Mouse (Mus musculus) midbrain, embryonic 14.5 days (tissue): Measurements from ENCODE around the gene Map3k7cl. TPM values are rescaled to one million over a fixed set of nuclear protein-coding genes. Genes with fewer than 3 reads are reported as not detected.
A peak's percentile ranks its signal among the peaks of the same experiment; 100 is the strongest.

Experiments used
- ATAC-seq: fragments of 200-750 bp; cut with Nextera tagmentation; 2 replicates; pipeline ENCODE4 v1.8.0; 2017; ENCODE audit warnings: moderate number of reproducible peaks, moderate library complexity; ENCODE audit not compliant: low FRiP score, low TSS enrichment
- DNase-seq: peaks from one replicate; pipeline ENCODE4 v3.0.0-alpha.2; 2015
- H3K27ac ChIP-seq: fragments of 300-500 bp; sonication (generic); replicated peaks from 2 replicates; pipeline ENCODE4 v1.5.1; 2014; ENCODE audit warnings: mild to moderate bottlenecking, low read depth, low read length, moderate library complexity
- H3K27me3 ChIP-seq: fragments of 300-500 bp; sonication (generic); 2 replicates; pipeline ENCODE4 v1.6.1; 2014; ENCODE audit warnings: low read length, control low read depth, mixed read lengths; ENCODE audit not compliant: control insufficient read depth, insufficient read depth
- H3K36me3 ChIP-seq: fragments of 300-500 bp; sonication (generic); 2 replicates; pipeline ENCODE4 v1.6.1; 2014; ENCODE audit warnings: low read length, control low read depth; ENCODE audit not compliant: control insufficient read depth, insufficient read depth
- H3K4me1 ChIP-seq: fragments of 300-500 bp; sonication (generic); 2 replicates; pipeline ENCODE4 v1.6.1; 2014; ENCODE audit warnings: mild to moderate bottlenecking, antibody characterized with exemption, low read length, control low read depth; ENCODE audit not compliant: control insufficient read depth, insufficient read depth
- H3K4me2 ChIP-seq: fragments of 300-500 bp; sonication (generic); 2 replicates; pipeline ENCODE4 v1.6.1; 2014; ENCODE audit warnings: mild to moderate bottlenecking, low read length, moderate library complexity
- H3K4me3 ChIP-seq: fragments of 300-500 bp; sonication (generic); replicated peaks from 2 replicates; pipeline ENCODE4 v1.5.1; 2014; ENCODE audit warnings: low read depth, low read length
- H3K9ac ChIP-seq: fragments of 300-500 bp; sonication (generic); replicated peaks from 2 replicates; pipeline ENCODE4 v1.6.1; 2014; ENCODE audit warnings: mild to moderate bottlenecking, low read length, moderate library complexity
- H3K9me3 ChIP-seq: fragments of 300-500 bp; sonication (generic); 2 replicates; pipeline ENCODE4 v1.6.1; 2016; ENCODE audit warnings: low read length, control low read depth, mixed read lengths; ENCODE audit not compliant: control insufficient read depth
- WGBS: fragments of 180-500 bp; shearing (Covaris S2); extraction: QIAGEN DNeasy Blood & Tissue Kit; methylation state at CpG from one replicate; pipeline ENCODE4 v1.1.7; 2014; 5-methylcytosine and 5-hydroxymethylcytosine counted together
- polyA plus RNA-seq: library from polyadenylated mRNA; unstranded; fragments of >200 nt; fragmentation: Nextera tagmentation; extraction: Ambion mirVana; gene quantifications from 2 replicates; pipeline ENCODE4 v1.2.1, GENCODE M21; 2014

The Map3k7cl gene
- polyA plus RNA-seq, 1 experiment from 2014 or later = not detected

- H3K4me3 ChIP-seq = no peak overlapping the region
- no peaks in the 10 kb centered on the region for H3K27me3 ChIP-seq
- no peak overlapping the region for H3K4me2 ChIP-seq
- no peak overlapping the region for H3K9ac ChIP-seq
- no peak for DNase-seq
- no peak for ATAC-seq
- H3K4me1 ChIP-seq = no peaks in the 10 kb centered on the region
- no peaks in the 10 kb centered on the region for H3K36me3 ChIP-seq
- no peak overlapping the region for H3K27ac ChIP-seq
- 89% methylated on average over 15 of the region's 15 CpGs for WGBS
- no peaks in the 10 kb centered on the region for H3K9me3 ChIP-seq
These were observed 59.2 kb downstream of the Map3k7cl start for GRCm38 (mm10) chr16:87612218-87612838.

- Histone ChIP-seq H3K36me3 (no peaks in the 10 kb centered on the region), H3K9me3 (no peaks in the 10 kb centered on the region), H3K9ac (no peak overlapping the region), H3K27ac (no peak overlapping the region), H3K4me3 (no peak overlapping the region), H3K4me2 (no peak overlapping the region), H3K27me3 (no peaks in the 10 kb centered on the region), H3K4me1 (no peaks in the 10 kb centered on the region)
- ATAC-seq (peak; percentile 34; the same call in 1 of the 2 replicates), DNase-seq (no peak)
- 89% methylated on average over 6 of the region's 6 CpGs for WGBS
These were observed 64.2 kb downstream of the Map3k7cl start for GRCm38 (mm10) chr16:87617377-87617776.

- H3K4me3 ChIP-seq = no peak overlapping the region
- no peaks in the 10 kb centered on the region for H3K9me3 ChIP-seq
- DNase-seq (no peak), ATAC-seq (no peak)
- H3K9ac ChIP-seq = no peak overlapping the region
- H3K27me3 ChIP-seq = no peaks in the 10 kb centered on the region
- 92% methylated on average over 3 of the region's 3 CpGs for WGBS
- H3K4me2 ChIP-seq = no peak overlapping the region
- no peaks in the 10 kb centered on the region for H3K36me3 ChIP-seq
- no peak overlapping the region for H3K27ac ChIP-seq
- H3K4me1 ChIP-seq = no peaks in the 10 kb centered on the region
These were observed 68.1 kb downstream of the Map3k7cl start for GRCm38 (mm10) chr16:87621246-87621645.

DNA sequence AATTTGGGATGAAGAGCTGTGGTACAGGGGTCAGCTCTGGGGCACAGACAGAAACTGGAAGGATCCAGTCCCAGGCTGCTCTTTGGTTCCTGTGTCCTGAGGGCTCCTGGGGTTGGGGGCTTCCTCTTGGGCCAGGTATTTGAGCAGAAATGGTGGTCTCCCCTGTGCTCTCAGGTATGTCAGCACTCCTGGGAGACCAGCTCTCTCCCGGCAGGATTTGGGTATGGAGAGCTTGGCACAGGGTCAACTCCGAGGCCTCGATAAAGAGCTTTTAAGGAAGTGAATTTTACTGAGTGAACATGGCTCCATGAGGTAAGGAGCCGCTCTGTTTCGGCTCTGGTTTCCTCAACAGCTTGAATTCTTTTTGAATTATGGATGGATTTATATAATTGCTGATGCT lies 70.8 kb downstream of the Map3k7cl start:
- no peak overlapping the region for H3K9ac ChIP-seq
- no peak overlapping the region for H3K4me3 ChIP-seq
- no peaks in the 10 kb centered on the region for H3K36me3 ChIP-seq
- ATAC-seq = no peak
- no peak overlapping the region for H3K27ac ChIP-seq
- H3K9me3 ChIP-seq = 0 out of 2 replicates have a peak, but pooled peaks cover 3% of the 10 kb centered on the region
- no peak overlapping the region for H3K4me2 ChIP-seq
- DNase-seq = no peak
- H3K27me3 ChIP-seq = no peaks in the 10 kb centered on the region
- H3K4me1 ChIP-seq = no peaks in the 10 kb centered on the region
- WGBS = 88% methylated on average over 5 of the region's 5 CpGs

DNA sequence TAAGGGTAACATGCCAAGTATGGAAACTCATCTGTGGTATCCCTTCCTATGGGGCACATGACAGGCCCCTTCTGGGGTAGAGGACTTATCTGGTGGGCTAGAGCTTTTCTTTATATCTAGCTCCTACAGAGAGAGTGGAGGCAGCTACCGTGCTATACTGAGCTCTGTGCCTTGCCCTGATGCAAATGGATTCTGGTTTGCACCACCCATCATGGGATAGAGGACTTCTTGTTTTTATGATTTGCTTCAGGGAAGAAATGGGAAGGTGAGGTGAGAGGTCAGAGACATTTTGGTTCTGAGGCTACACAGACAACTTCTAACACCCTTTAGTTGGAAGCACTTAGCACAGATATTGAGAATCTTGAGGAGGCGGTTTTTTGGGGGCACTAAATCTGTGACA lies 71.8 kb downstream of the Map3k7cl start:
- no peak for ATAC-seq
- DNase-seq = no peak
- no peaks in the 10 kb centered on the region for H3K36me3 ChIP-seq
- H3K4me3 ChIP-seq = no peak overlapping the region
- H3K27me3 ChIP-seq = no peaks in the 10 kb centered on the region
- H3K4me1 ChIP-seq = no peaks in the 10 kb centered on the region
- no peak overlapping the region for H3K9ac ChIP-seq
- H3K4me2 ChIP-seq = no peak overlapping the region
- 93% methylated on average over 2 of the region's 2 CpGs for WGBS
- H3K27ac ChIP-seq = no peak overlapping the region
- 0 out of 2 replicates have a peak, but pooled peaks cover 3% of the 10 kb centered on the region for H3K9me3 ChIP-seq

- Histone ChIP-seq H3K27ac (no peak overlapping the region), H3K4me3 (no peak overlapping the region), H3K4me2 (no peak overlapping the region), H3K4me1 (no peaks in the 10 kb centered on the region), H3K9ac (no peak overlapping the region), H3K27me3 (no peaks in the 10 kb centered on the region), H3K36me3 (no peaks in the 10 kb centered on the region), H3K9me3 (0 out of 2 replicates have a peak, but pooled peaks cover 3% of the 10 kb centered on the region)
- no peak for ATAC-seq
- no peak for DNase-seq
- 89% methylated on average over 3 of the region's 3 CpGs for WGBS
These were observed 72.2 kb downstream of the Map3k7cl start for GRCm38 (mm10) chr16:87625341-87625740.

DNA sequence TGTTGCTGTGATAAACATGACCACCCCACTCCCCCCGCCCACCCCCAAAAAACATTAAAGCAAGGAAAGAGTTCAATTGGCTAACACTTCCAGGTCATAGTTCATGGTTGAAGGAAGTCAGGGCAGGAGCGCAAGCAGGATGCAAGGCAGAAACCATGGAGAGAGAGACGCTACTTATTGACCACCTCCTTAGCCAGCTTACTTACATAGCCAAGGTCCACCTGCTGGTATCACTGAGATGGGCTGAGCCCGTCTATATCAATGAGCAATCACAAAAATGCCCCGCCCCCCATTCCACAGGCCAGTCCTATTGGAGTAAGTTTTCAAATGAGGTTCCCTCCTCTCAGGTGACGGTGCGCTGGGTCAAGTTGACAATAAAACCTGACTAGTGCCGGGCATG lies 72.7 kb downstream of the Map3k7cl start:
- 97% methylated on average over 8 of the region's 8 CpGs for WGBS
- no peak for ATAC-seq

GRCm38 (mm10) chr16:87626696-87627095 lies 73.6 kb downstream of the Map3k7cl start:
- Histone ChIP-seq H3K27ac (no peak overlapping the region), H3K27me3 (no peaks in the 10 kb centered on the region), H3K9ac (no peak overlapping the region), H3K36me3 (no peaks in the 10 kb centered on the region), H3K9me3 (0 out of 2 replicates have a peak, but pooled peaks cover 3% of the 10 kb centered on the region), H3K4me2 (no peak overlapping the region), H3K4me3 (no peak overlapping the region), H3K4me1 (no peaks in the 10 kb centered on the region)
- ATAC-seq = no peak
- DNase-seq = no peak
- WGBS = 91% methylated on average over 4 of the region's 4 CpGs

More for the DNA sequence above, 72.7 kb downstream of the Map3k7cl start:
- Histone ChIP-seq H3K4me3 (no peak overlapping the region), H3K9me3 (0 out of 2 replicates have a peak, but pooled peaks cover 3% of the 10 kb centered on the region), H3K4me1 (no peaks in the 10 kb centered on the region), H3K27me3 (no peaks in the 10 kb centered on the region), H3K27ac (no peak overlapping the region), H3K4me2 (no peak overlapping the region), H3K9ac (no peak overlapping the region), H3K36me3 (no peaks in the 10 kb centered on the region)
- no peak for DNase-seq

GRCm38 (mm10) chr16:87634709-87635108 lies 81.6 kb downstream of the Map3k7cl start:
- Histone ChIP-seq H3K4me2 (no peak overlapping the region), H3K4me1 (no peaks in the 10 kb centered on the region), H3K9ac (no peak overlapping the region), H3K9me3 (no peaks in the 10 kb centered on the region), H3K36me3 (no peaks in the 10 kb centered on the region), H3K27me3 (no peaks in the 10 kb centered on the region), H3K4me3 (no peak overlapping the region), H3K27ac (no peak overlapping the region)
- DNase-seq = no peak
- ATAC-seq = no peak
